Mouse (Mus musculus) left cerebral cortex, adult 11 months (tissue): ENCODE results near the gene Gvin1.
"Not testable (repeated sequence)": the region's sequence is repeated elsewhere in the genome, so short reads cannot be mapped to it uniquely, and the experiment has no call there.

Experiments
- DNase-seq: peaks from one replicate; pipeline ENCODE4 v3.0.0; 2022; ENCODE audit warnings: low spot score

The Gvin1 gene

DNA sequence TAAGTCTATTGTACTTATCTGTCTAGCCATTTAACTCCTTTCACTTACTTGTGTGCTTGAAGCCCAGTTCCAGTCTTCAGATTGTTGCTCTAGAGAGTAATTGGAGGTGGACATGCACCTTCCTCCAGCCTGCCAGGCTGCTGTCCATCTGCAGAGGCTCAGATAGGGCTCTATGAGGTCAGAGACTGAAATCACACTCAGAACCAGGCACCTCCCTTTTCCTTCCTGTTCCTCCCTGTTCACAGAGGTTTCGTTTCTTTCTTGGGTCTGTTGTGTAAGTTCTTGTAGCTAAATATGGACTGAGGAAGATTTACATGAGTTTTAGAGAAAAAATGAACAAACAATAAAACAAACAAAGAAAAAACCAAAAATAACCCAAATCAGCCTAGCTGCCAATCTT, at the start of gene Gvin1:
TSS of gene Gvin1 (minus strand) at position 150 of the 400 bp plus-strand sequence.
- DNase-seq: not testable (repeated sequence)

DNA sequence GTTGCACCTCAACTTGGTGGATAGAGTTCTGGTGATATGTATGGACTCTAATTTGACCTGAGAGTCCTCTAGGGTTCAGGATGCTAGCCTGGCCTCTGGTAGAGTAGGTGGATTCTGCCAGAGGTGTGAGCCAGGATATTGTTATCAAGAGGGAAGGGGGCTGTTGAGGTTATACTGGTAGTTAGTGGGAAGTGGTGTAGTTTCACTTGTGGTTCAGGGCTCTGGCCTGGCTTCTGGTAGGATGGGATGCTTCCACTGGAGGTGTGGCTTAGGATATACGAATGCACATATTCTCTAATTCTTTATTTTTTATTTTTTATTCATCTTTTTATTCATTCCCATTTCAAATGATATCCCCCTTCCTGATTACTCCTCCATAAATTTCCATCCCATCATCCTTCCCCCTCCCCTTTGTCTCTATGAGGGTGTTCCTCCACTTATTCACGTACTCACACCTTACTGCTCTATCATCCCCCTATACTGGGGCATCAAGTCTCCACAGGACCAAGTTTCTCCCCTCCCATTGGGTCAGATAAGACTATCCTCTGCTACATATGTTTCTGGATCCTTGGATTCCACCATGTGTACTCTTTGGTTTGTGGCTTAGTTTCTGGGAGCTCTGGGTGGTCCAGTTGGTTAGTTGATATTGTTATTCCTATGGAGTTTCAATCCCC, 36.9 kb upstream of the Gvin1 start:
- no peak for DNase-seq

DNA sequence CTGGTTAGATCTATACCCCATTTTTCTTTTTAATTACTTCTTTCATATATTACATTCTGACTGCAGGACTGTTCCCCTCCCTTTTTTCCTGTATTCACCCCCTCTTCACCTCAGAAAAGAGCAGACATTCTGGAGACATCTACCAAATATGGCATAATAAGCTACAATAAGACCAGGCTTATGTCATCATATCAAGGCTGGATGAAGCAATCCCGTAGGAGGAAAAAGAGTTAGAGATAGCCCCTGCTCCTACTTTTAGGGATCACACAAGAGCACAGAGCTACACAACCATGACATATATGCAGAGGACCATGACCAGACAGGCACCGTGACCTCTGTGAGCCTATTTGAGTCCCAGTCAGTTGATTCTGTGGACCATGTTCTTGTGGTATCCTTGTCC, 33.8 kb upstream of the Gvin1 start:
- DNase-seq: no peak

DNA sequence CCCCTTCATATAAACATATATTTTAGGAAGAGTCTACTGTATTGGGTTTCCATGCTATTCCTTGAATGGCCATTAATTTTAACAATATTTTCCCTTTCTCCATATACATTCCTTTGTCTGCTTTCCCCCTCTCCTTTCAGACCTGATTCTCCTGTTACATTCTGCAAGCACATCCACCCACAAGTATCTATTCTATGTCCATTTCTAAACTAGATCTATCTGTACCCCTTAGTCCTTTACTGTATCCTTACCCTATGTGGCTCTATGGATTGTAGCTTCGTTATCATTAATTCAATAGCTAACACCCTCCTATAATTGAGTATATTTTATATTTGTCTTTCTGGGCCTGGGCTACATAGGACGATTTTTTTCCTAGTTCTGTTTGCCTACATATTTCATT, 33.1 kb upstream of the Gvin1 start:
- DNase-seq: no peak

DNA sequence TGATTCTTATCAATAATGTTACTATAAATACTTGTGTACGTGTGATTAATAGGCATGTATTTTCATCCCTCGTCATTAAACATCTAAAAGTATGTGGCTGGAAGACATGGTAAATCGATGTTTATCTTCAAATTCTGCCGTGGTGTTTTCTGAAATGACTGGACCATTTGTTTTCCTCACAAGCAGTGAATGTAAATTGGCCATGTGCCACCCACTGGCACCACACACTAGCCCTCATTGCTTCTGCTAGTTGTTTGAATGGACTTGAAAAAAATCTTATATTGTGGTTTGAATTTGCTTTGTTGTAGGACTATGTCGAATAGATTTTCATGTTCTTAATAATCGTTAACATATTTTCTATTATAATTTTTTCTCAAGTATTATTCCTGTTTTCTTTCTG, 30.5 kb upstream of the Gvin1 start:
- DNase-seq: no peak

DNA sequence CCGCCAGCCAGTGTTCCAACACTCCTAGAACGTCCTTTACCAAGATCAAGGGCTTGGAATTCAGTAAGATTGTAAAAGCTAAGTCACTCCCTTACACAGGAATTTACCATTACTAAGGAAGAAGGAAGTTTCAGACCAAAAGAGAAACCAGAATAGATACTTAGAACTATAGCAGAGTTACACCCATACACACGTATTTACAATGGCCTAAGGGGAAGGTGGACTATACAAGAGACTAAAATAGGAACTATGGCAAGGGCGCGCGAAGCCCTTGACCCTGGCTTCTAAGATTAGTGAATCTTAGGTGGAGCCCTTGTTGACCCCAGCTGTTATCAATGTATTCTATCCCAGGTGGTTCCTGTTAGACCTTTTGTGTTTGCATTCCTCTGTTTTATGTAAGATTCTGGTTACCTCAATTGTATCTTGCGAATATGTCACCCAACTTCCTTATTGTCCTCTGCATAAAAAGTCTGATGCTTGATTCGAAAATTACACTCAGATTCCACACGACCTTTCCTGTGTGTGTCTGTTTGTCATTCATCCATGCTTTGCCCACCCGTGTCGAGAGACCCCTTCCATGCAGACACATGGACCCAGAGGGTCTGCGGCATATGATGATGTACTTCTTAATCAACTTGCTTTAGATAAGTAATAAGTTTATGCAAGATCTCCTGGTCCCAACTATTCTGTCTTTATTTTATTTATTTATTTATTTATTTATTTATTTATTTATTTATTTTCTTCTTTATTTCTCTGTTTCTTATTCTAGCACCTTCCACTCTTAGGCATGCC, 25.6 kb upstream of the Gvin1 start:
- not testable (repeated sequence) for DNase-seq

DNA sequence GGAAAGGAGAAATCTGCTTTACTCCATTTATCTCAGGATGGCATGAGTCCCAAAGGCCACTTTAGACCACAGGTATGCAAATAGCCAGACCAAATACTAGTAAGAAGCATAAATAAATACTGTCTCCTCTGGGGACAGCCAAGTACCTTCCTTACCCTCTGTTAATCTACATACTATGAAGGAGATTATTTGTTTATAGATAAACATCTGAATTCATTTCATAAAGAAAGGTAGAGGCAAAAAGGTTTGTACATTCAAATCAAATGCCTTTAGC, 22.0 kb upstream of the Gvin1 start:
- no peak for DNase-seq

DNA sequence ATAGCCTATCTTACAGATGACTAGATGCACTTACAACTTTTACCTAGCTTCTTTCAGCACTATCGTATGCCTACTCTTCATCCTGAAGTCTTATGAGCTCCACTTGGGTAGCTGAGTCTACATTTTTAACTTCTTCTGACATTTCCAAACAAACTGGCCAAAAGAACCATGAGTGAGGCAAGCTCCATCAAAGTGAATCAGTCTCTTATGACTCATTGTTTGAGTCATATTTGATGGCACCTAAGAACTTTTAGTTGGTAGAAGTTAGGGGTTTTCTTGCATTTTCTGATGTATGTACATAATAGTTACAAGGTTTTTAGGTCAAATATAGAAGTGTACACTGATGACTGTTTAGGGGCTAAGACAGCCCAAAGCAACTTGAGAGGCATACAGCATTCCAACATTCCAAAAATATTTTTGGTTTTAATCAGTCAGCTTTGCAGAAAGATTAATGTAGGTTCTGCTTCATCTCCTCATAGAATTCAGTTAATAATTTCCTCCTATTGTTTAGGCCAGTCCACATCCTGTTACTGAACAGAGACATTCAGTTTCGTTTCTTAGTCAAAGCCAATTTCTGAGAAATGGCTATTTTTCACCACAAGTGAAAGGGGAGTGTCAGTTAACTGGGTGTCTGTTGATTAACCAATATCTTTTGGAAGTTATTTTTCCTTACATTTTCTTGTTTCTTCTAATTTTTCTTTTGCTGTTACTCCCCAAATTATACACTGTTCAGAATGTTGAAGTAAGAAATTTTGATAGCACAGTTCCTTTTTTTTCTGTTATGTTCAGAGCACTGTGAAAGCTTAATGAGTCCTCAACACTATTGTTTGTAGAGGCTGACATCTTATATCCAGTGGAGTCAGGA, 21.4 kb upstream of the Gvin1 start:
- DNase-seq: no peak

DNA sequence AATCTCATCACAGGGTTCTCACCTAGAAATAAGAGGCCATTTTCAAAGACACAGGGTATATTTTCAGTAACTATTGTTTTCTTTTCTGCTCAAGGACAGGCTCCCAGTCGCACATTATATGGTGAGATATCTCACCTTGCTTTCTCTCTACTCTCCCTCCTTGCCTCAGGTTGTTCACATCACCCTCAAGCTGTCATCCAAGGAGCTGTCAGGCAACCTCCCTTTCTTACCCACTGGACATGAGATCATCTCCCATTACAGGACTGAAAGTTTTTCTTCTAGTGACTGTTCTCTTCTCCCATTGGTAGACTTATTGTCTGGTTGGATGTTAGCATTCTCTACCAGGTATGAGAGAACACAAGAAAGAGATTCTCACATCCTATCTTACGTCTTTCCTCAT, 20.5 kb upstream of the Gvin1 start:
- no peak for DNase-seq

DNA sequence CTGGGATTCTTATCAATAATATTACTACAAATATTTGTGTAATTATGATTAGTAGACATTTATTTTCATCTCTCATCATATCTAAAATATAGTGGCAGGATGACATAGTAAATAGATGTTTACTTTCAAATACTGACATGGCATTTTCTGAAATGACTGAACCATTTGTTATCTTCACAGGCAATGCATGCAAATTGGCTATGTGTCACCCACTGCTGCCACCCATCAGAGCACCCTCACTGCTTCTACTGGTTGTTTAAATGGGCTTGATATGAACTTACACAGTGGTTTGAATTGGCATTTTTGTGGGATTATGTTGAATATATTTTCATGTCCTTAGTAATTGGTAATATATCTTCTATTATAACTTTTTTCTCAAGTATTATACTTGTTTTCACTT, 784 bp upstream of the Gvin1 start:
- not testable (repeated sequence) for DNase-seq

DNA sequence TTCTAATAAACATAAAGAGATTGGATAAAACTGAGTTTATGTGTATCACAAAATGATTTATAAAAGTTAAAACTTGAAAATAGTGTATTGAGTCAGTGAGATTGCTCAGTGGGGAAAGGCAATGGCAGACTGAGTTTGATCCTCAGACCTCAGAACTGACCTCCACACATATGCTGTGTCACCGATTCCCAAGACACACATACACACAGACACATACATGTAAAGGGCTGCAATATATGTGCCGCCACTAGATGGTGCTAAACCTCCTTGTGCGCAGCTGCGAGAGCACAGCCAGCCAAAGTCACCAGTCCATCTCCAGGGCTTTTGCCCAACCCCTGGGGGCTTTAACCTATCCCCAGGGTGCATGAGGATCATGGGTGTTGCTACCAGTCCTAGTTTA, 1.4 kb downstream of the Gvin1 start:
- DNase-seq: not testable (repeated sequence)

DNA sequence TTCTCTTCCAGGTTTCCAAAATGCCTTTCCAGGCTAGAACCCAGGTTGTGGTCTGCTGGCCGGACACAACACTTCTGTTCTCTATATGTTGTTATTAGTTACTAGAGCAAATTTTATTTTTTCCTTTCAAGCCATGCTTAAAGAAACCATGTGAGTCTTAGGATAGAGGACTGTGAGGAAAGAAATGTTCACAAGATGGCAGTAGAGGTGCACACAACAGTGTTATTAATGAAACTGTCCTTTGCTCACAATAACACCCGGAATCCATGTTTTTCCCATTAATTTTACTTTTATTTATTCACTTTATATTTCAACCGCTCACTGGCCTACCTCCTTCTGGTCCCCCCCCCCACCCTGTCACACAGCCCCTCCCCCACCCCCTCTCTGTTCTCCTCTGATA, 8.5 kb downstream of the Gvin1 start:
- not testable (repeated sequence) for DNase-seq

DNA sequence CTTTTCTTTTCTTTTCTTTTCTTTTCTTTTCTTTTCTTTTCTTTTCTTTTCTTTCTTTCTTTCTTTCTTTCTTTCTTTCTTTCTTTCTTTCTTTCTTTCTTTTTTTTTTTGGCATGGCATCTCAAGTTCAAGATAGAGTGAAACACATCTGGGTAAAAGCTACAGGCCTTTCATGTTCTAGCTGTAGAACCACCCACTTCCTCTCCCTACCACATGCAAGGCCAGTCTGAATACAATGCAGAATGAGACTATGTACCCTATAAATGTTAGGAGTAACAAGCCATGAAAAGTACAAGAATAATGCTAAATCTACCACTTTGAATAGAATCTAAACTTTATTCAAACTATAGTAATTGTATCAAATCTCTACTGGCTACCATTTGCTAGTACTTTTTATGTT, 38.1 kb downstream of the Gvin1 start:
- DNase-seq: not testable (repeated sequence)

DNA sequence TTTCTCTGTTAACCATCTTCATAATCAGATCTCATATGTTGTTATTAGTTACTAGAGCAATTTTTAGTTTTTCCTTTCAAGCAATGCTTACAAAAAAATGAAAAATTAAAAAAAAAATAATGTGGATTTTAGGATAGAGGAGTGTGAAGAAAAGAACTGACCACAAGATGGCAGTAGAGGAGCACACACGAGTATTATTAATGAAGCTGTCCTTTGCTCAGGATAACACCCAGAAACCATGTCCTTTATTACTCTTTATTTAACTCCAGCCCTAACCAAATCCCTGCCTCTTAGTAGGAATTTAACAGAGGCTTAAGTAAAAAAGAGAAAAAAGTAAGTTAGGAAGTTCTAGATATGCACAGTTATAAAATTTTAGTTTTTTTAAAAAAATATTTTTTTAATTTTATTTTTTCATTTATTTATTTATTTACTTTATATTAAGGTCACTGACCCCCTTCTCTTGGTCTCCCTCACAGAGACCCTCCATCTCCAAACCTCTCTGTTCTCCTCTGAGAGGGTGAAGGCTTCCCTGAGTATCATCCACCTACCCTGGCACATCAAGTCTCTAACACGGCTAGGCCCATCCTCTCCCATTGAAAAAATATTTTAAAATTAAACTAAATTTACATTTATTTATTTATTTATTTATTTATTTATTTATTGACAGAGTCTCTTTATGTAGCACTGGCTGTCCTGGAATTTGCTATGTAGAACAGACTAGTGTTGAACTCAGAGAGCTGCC, 69.9 kb downstream of the Gvin1 start:
- DNase-seq: not testable (repeated sequence)

DNA sequence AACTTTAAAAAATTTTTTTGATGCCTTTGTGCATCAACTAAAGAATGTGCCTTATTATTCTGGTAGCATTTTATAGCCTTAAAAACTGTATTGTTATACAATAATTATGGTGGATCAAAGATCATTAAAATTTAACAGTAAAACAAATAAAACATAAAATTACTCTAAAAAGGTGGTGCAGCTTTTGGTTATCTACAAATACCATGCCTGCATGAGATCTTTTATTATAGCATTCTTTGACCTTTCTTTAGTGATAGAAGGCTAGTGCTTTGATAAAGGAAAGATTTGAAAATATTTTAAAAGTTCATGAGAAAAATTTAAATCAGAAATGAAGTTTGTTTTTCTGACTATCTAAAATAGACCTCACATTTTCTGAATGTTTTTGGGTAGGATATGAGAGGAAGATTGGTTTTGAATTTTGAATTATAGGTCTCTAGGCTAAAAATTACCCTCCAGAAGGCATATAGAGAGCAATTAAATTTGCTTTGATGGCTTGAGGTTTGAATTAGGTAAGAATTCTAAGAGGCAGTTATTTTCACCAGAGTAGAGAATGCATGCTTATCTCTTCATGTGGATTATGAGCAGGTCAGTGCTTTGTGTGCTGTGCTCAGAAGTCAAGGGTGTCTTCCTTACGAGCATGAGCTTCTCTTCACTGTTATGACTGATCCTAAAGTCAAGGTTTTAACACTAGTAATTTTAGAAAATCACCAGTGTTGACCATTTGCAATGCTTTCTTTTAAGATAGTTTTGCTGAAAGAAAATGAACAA, 73.8 kb downstream of the Gvin1 start:
- DNase-seq: not testable (repeated sequence)

DNA sequence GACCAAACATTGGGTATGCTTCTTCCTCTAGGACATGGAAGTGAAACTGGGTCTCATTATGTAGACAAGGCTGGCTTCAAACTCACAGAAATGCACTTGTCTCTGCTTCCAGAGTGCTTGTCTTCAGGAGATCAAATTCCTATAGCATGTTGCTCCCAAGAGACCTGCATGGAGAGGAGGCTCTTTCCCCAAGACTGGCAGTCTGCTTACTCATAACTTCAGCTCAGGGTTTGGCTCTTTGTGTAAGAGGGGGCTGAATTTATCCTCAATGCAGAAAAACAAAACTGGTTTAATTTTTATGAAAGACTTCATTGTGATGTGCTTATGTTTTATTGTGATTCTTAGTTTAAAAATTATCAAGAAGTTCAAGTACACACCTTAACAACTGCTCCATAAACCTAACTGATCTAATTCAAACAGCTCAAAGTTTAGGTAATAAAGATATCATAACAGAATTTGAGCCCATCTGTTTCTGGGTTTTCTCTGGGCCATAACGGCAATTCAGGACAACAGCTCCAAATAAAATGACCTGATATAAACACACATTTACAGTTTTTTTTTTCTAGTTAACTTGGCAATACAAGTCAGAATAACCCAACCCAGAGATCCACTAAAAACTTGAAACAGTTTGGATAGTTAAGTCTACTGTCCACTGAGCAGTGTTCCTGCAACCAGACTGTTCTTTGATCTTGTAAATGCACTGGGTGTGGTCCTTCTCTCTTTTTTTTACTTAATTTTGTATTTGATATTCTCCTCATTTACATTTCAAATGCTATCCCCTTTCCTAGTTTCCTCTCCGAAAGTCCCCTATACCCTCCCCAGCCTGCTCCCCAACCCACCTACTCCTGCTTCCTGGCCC, 97.8 kb downstream of the Gvin1 start:
- DNase-seq: not testable (repeated sequence)
